Mouse (Mus musculus): Measurements from ENCODE around the gene Bphl.

- TF ChIP-seq CTCF (IDR thresholded peaks at IDR 0.05; ENCODE audit: low read depth, low read length) = no peak
- no peak for TF ChIP-seq POLR2A (IDR thresholded peaks at IDR 0.05; ENCODE audit: insufficient read depth, low read length)
- TF ChIP-seq EP300 (IDR thresholded peaks at IDR 0.05; ENCODE audit: insufficient read depth, low read depth, low read length) = no peak
Observed at GRCm38 (mm10) chr13:34072847-34073246, 35.5 kb downstream of the Bphl start.

Data from ES-Bruce4 (cell line).